Mouse (Mus musculus) embryo, embryonic 11.5 days (tissue): ENCODE measurements at regions not wholly inside any gene's neighbourhood (a gene's known extent, or its start where the extent isn't known, plus 50 kb on each side); places are given as distances from the start of the nearest gene placed in this dataset.
A peak's percentile ranks its signal among the peaks of the same experiment; 100 is the strongest.
"Not testable (repeated sequence)": the region's sequence is repeated elsewhere in the genome, so short reads cannot be mapped to it uniquely, and the experiment has no call there.

Experiments used
- DNase-seq: peaks from one replicate; pipeline ENCODE4 v3.0.0-alpha.2; 2012; ENCODE audit warnings: low read depth, low spot score

- DNase-seq = not testable (repeated sequence)
Observed at GRCm38 (mm10) chr19:3158149-3158548, 124.6 kb upstream of the Mrpl21 start.

- no peak for DNase-seq
Observed at GRCm38 (mm10) chr19:3159346-3159745, 123.4 kb upstream of the Mrpl21 start.

- no peak for DNase-seq
Observed at GRCm38 (mm10) chr19:3167683-3168082, 115.0 kb upstream of the Mrpl21 start.

- DNase-seq = no peak
Observed at GRCm38 (mm10) chr19:3182625-3183024, 100.1 kb upstream of the Mrpl21 start.

- no peak for DNase-seq
Observed at GRCm38 (mm10) chr19:3192644-3193043, 90.1 kb upstream of the Mrpl21 start.

GRCm38 (mm10) chr19:3204504-3204903, 78.2 kb upstream of the Mrpl21 start:
- DNase-seq = not testable (repeated sequence)

GRCm38 (mm10) chr19:3205406-3205805, 77.3 kb upstream of the Mrpl21 start:
- DNase-seq = not testable (repeated sequence)

- DNase-seq = peak; percentile 26
Observed at GRCm38 (mm10) chr19:3208283-3208682, 74.4 kb upstream of the Mrpl21 start.
